Mouse (Mus musculus) intestine, embryonic 14.5 days (tissue): Measurements from ENCODE around the gene Igfbp7. TPM values are rescaled to one million over a fixed set of nuclear protein-coding genes. Genes with fewer than 3 reads are reported as not detected.

Source experiments
- ATAC-seq: fragments of 200-750 bp; cut with Nextera tagmentation; replicated peaks from 2 replicates; pipeline ENCODE4 v1.8.0; 2017; ENCODE audit warnings: low read depth, moderate number of reproducible peaks, moderate TSS enrichment, moderate library complexity; ENCODE audit not compliant: low FRiP score, low TSS enrichment
- DNase-seq: peaks from one replicate; pipeline ENCODE4 v3.0.0-alpha.2; 2018; ENCODE audit warnings: low spot score
- H3K27ac ChIP-seq: fragments of 300-500 bp; sonication (generic); 2 replicates; pipeline ENCODE4 v1.5.1; 2014; ENCODE audit warnings: low read depth, mild to moderate bottlenecking, control low read depth
- H3K27me3 ChIP-seq: fragments of 300-500 bp; sonication (generic); replicated peaks from 2 replicates; pipeline ENCODE4 v1.6.1; 2014; ENCODE audit warnings: low read length, control low read depth; ENCODE audit not compliant: control insufficient read depth, insufficient read depth
- H3K36me3 ChIP-seq: fragments of 300-500 bp; sonication (generic); 2 replicates; pipeline ENCODE4 v1.6.1; 2014; ENCODE audit warnings: low read length, control low read depth; ENCODE audit not compliant: control insufficient read depth, insufficient read depth
- H3K4me1 ChIP-seq: fragments of 300-500 bp; sonication (generic); replicated peaks from 2 replicates; pipeline ENCODE4 v1.6.1; 2014; ENCODE audit warnings: low read length, control low read depth, mixed read lengths; ENCODE audit not compliant: control insufficient read depth, insufficient read depth
- H3K4me2 ChIP-seq: fragments of 300-500 bp; sonication (generic); 2 replicates; pipeline ENCODE4 v1.6.1; 2014; ENCODE audit warnings: low read length
- H3K4me3 ChIP-seq: fragments of 300-500 bp; sonication (generic); 2 replicates; pipeline ENCODE4 v1.5.1; 2014; ENCODE audit warnings: low read depth, low read length, control low read depth, mixed read lengths
- H3K9ac ChIP-seq: fragments of 300-500 bp; sonication (generic); 2 replicates; pipeline ENCODE4 v1.6.1; 2014; ENCODE audit warnings: mild to moderate bottlenecking, low read length
- H3K9me3 ChIP-seq: fragments of 300-500 bp; sonication (generic); 2 replicates; pipeline ENCODE4 v1.6.1; 2016; ENCODE audit warnings: low read length, control low read depth; ENCODE audit not compliant: control insufficient read depth
- WGBS: fragments of 180-500 bp; shearing (Covaris S2); extraction: QIAGEN DNeasy Blood & Tissue Kit; methylation state at CpG from one replicate; pipeline ENCODE4 v1.1.7; 2014; 5-methylcytosine and 5-hydroxymethylcytosine counted together
- polyA plus RNA-seq: library from polyadenylated mRNA; unstranded; fragments of >200 nt; fragmentation: Nextera tagmentation; extraction: Ambion mirVana; gene quantifications from 2 replicates; pipeline ENCODE4 v1.2.1, GENCODE M21; 2014

Igfbp7 gene
- polyA plus RNA-seq, 1 experiment from 2014 or later = 57.9 TPM

DNA sequence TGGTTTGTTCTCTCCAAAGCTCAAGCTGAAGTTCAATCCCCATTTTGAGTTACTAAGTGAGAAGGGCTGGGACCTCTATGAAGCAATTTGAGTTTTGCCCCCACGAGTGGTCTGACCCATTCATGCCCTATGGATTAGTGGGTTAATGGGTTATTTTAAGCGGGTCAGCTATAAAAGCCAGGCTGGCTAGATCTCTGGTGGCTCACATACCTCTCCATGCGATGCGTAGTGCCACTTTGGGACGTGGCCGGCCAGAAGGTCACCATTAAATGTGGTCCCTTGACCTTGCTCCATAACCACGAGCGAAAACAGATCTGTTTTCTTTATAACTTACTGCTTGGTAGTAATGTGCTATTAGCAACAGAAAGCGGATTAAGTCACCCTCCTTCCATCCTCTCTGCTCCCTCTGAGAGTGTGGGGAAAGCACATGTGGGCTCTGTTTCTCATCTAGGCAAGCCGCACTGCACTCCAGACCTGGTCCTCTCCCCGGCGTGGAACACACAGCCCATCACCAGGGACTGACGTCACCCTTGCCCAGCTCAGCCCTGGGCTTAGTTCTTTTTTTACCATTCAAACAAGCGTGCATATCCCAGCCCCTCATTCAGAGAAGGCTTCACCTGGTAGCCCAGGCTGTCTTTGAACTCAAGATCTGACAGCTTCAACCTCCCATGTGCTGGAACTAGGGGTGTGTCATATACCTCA is 28.3 kb downstream of the Igfbp7 start:
- no peak overlapping the region for H3K4me3 ChIP-seq
- no peak overlapping the region for H3K4me2 ChIP-seq
- H3K9ac ChIP-seq = no peak overlapping the region
- H3K27ac ChIP-seq = no peak overlapping the region
- no peaks in the 10 kb centered on the region for H3K9me3 ChIP-seq
- H3K27me3 ChIP-seq = no peaks in the 10 kb centered on the region
- ATAC-seq (no peak), DNase-seq (no peak)
- 0 out of 2 replicates have a peak, but pooled peaks cover 4% of the 10 kb centered on the region for H3K4me1 ChIP-seq
- WGBS = 63% methylated on average over 14 of the region's 14 CpGs
- H3K36me3 ChIP-seq = no peaks in the 10 kb centered on the region

DNA sequence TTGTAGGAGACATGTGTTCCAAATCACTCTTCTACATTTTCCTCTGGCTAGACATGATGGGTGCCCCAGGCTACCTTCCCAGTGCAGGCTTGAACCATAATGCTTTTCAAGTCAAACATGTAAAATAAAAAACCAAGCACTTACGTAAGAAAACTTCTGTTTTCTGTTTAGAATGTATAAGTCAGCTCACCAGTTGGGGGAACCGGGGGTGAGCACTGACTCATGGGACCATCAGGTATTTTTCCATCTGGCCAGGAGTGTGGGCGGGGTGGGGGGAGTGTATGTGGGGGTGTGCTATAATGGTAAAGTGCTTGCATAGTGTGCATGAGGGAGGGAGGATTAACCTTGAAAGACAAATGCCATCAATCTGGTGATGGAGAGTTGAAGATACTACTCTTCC is 29.8 kb downstream of the Igfbp7 start:
- Histone ChIP-seq H3K9ac (no peak overlapping the region), H3K9me3 (no peaks in the 10 kb centered on the region), H3K4me1 (no peaks in the 10 kb centered on the region), H3K36me3 (no peaks in the 10 kb centered on the region), H3K27me3 (no peaks in the 10 kb centered on the region), H3K4me3 (no peak overlapping the region), H3K27ac (no peak overlapping the region), H3K4me2 (no peak overlapping the region)
- DNase-seq (no peak), ATAC-seq (no peak)
- 88% methylated on average over 3 of the region's 3 CpGs for WGBS

DNA sequence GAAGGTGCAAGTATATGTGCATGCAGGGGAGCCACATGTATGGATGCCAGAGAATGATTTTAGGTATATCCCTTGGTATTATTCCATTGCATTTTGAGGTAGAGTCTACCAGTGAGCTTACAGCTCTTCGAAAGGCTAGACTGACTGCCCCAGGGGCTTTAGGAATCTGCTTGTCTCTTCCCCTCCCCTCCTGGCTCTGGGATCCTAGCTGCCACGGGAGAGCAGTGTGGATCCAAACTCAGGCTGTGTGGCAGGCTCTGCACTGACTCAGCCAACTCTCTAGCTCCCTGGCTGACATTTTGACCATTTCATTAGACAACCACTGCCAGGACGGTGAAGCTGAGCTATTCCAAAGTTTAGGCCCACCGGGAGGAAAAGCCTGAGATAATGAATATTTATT is 32.3 kb downstream of the Igfbp7 start:
- no peaks in the 10 kb centered on the region for H3K36me3 ChIP-seq
- no peak for ATAC-seq
- no peaks in the 10 kb centered on the region for H3K4me1 ChIP-seq
- WGBS = 65% methylated on average over 4 of the region's 4 CpGs
- no peaks in the 10 kb centered on the region for H3K27me3 ChIP-seq
- H3K27ac ChIP-seq = no peak overlapping the region
- H3K4me3 ChIP-seq = no peak overlapping the region
- H3K9ac ChIP-seq = no peak overlapping the region
- H3K4me2 ChIP-seq = no peak overlapping the region
- no peaks in the 10 kb centered on the region for H3K9me3 ChIP-seq
- DNase-seq = peak; percentile 46

DNA sequence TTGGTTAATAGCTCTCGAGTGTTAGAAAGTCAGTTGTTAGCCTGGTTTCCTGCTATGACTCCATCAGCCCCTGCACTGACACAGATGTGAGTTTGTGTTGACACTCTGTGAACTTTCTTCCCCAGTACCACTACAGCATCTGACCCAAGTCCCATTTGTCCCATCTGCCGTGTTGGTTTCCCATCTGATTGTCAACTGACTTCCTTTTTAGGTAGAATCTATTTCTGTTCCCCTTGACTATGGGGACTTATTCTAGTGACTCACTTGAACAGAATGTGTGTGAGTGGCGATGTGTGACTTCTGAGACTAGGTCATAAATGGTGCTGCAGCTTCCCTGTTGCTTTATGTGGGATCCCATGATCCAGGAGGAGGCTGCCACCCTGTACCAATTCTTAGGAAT is 32.9 kb downstream of the Igfbp7 start:
- Histone ChIP-seq H3K36me3 (no peaks in the 10 kb centered on the region), H3K4me2 (no peak overlapping the region), H3K27ac (no peak overlapping the region), H3K9ac (no peak overlapping the region), H3K4me1 (no peaks in the 10 kb centered on the region), H3K4me3 (no peak overlapping the region), H3K9me3 (no peaks in the 10 kb centered on the region), H3K27me3 (no peaks in the 10 kb centered on the region)
- DNase-seq (no peak), ATAC-seq (no peak)
- WGBS = 70% methylated on average over 3 of the region's 3 CpGs

DNA sequence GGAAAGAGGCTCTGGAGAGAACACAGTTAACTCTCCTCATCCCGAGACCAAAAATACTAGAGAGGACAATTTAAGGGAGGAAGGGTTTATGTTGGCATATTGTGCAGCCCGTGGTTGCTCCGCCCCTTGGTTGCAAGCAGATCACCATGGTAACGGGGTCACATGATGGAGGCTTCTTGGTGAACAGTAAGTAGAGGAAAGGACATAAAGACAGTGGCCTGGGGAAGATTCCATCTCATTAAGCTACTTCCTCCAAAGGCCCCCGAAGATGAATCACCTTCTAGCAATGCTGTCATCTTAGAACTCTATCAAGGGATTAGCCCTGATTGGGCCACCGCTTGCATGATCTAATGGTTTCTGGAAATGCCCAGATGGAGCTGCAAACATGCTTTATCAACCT is 35.1 kb downstream of the Igfbp7 start:
- DNase-seq (no peak), ATAC-seq (no peak)
- Histone ChIP-seq H3K4me2 (no peak overlapping the region), H3K27ac (no peak overlapping the region), H3K36me3 (no peaks in the 10 kb centered on the region), H3K9ac (no peak overlapping the region), H3K9me3 (no peaks in the 10 kb centered on the region), H3K4me3 (no peak overlapping the region), H3K4me1 (0 out of 2 replicates have a peak, but pooled peaks cover 7% of the 10 kb centered on the region), H3K27me3 (no peaks in the 10 kb centered on the region)
- WGBS = 70% methylated on average over 6 of the region's 6 CpGs

DNA sequence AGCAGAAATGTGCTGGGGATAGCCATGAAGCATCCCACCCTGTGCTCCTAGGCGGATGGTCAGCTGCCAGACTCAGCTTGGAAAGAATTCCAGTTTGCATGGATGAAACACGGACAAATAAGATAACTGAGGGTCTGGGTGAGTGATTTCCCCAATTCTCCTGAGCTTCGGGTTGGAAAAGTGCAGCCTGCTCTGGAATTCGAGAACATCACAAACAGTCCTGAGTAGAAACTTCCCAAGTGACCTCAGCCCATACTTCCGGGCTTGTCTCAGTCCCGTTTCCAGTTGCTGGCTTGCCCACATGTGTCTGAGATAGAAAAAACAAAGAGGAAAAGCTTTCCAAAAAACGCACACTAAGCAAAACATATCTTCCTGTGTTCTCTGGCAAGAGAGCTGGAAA is 35.6 kb downstream of the Igfbp7 start:
- 76% methylated on average over 7 of the region's 7 CpGs for WGBS
- H3K36me3 ChIP-seq = no peaks in the 10 kb centered on the region
- H3K9me3 ChIP-seq = no peaks in the 10 kb centered on the region
- DNase-seq (no peak), ATAC-seq (no peak)
- peaks cover 13% of the 10 kb centered on the region; the same call in 1 of the 2 replicates for H3K4me1 ChIP-seq
- no peak overlapping the region for H3K9ac ChIP-seq
- no peak overlapping the region for H3K27ac ChIP-seq
- H3K27me3 ChIP-seq = no peaks in the 10 kb centered on the region
- no peak overlapping the region for H3K4me2 ChIP-seq
- H3K4me3 ChIP-seq = no peak overlapping the region

DNA sequence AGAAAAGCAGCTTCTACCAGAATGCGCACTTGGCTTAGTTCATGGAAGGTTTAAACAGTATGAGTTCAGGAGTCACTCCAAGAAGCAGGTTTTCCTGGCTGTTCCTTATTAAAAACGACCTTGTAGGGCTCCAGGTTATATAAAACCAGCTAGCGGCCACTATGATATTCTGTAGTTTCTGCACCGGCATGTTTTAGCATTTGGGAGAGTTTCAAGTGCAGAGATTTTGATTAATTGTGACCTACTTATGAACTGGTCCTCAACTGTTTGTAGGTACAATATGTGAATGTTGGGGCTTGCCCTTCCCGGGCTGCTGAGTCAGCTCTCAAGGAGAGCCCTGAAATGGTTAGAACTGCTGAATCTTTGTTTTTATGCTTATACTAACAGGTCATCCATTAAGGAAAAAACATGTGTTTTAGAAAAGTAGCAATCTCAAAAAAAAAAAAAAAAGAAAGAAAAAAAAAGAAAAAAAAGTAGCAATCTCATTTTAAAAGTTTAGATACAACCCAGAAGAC is 37.4 kb downstream of the Igfbp7 start:
- no peak for ATAC-seq
- Histone ChIP-seq H3K27me3 (no peaks in the 10 kb centered on the region), H3K27ac (no peak overlapping the region), H3K4me2 (no peak overlapping the region), H3K36me3 (no peaks in the 10 kb centered on the region), H3K9ac (no peak overlapping the region), H3K4me3 (no peak overlapping the region), H3K9me3 (no peaks in the 10 kb centered on the region), H3K4me1 (peaks cover 13% of the 10 kb centered on the region; the same call in 1 of the 2 replicates)
- 74% methylated on average over 5 of the region's 5 CpGs for WGBS
- no peak for DNase-seq

DNA sequence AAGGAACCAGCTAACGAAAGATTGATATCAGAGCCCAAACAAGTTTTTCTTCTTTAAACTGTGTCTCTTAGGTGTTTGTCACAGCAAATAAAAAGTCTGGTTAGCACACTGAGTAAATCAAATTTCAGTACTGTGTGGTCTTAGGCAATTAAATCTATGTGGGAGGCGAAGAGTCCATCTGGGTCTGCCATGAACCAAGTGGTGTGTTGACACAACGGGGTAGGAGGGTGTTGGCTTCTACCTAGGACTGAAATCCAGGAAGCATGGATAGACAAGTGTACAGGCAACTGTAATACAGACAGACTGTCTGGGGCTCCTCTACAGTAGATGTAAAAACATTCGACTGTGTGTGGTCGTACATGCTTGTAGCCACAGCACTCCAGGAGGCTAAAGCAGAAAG is 38.4 kb downstream of the Igfbp7 start:
- H3K4me1 ChIP-seq = peaks cover 17% of the 10 kb centered on the region
- H3K9ac ChIP-seq = no peak overlapping the region
- no peak overlapping the region for H3K4me3 ChIP-seq
- H3K4me2 ChIP-seq = no peak overlapping the region
- no peaks in the 10 kb centered on the region for H3K27me3 ChIP-seq
- WGBS = 69% methylated on average over 5 of the region's 5 CpGs
- no peaks in the 10 kb centered on the region for H3K36me3 ChIP-seq
- H3K27ac ChIP-seq = no peak overlapping the region
- ATAC-seq = no peak
- H3K9me3 ChIP-seq = no peaks in the 10 kb centered on the region
- no peak for DNase-seq

DNA sequence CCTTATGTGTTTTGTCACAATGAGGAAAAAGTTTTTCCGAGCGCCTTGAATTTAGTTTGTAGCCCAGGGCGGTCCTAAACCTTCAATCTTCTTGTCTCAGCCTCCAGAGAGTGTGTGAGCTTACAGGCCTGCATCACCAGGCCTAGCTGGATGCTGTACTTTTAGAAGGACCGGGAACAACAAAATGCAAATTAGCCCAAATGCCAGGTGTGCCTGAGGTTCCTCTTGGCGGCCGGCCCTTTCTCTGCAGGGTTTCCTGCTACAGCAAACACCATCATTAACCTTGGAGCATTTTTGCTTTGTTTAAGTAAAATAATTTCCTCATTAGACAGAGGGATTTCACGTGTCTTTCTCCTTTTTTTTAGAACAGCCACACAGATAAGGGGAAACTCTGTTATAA is 39.6 kb downstream of the Igfbp7 start:
- peak; percentile 51 for DNase-seq
- H3K36me3 ChIP-seq = no peaks in the 10 kb centered on the region
- H3K9ac ChIP-seq = no peak overlapping the region
- H3K4me2 ChIP-seq = no peak overlapping the region
- H3K27ac ChIP-seq = no peak overlapping the region
- no peak overlapping the region for H3K4me3 ChIP-seq
- peaks cover 20% of the 10 kb centered on the region for H3K4me1 ChIP-seq
- no peaks in the 10 kb centered on the region for H3K27me3 ChIP-seq
- H3K9me3 ChIP-seq = no peaks in the 10 kb centered on the region
- ATAC-seq = no peak
- 50% methylated on average over 7 of the region's 7 CpGs for WGBS
